Mouse (Mus musculus) myocyte (in vitro differentiated cells): ENCODE data around the gene Lama5.
"Not testable (repeated sequence)": the region's sequence is repeated elsewhere in the genome, so short reads cannot be mapped to it uniquely, and the experiment has no call there.

Source experiments
- E2F4 ChIP-seq: IDR thresholded peaks from one replicate; pipeline ENCODE4 v1.6.1; 2011; ENCODE audit warnings: mild to moderate bottlenecking, control low read depth, moderate library complexity; ENCODE audit not compliant: insufficient read depth
- MAX ChIP-seq: IDR thresholded peaks from one replicate; pipeline ENCODE4 v1.6.1; 2011; ENCODE audit warnings: low read depth, mild to moderate bottlenecking, control low read depth
- MYOD1 ChIP-seq, 3 experiments: IDR thresholded peaks; one replicate each; pipeline ENCODE4 v1.6.1; 2011; ENCODE audit warnings: control low read depth in 2 of 3, low read depth in 2 of 3, mild to moderate bottlenecking in 2 of 3, moderate library complexity in 1 of 3; ENCODE audit not compliant: insufficient read length in 2 of 3, control insufficient read depth in 1 of 3
- POLR2A ChIP-seq: IDR thresholded peaks from one replicate; pipeline ENCODE4 v1.6.1; 2011; ENCODE audit warnings: low read depth, mild to moderate bottlenecking, control low read depth, moderate library complexity; ENCODE audit not compliant: insufficient read length
- POLR2AphosphoS2 ChIP-seq: IDR thresholded peaks from one replicate; pipeline ENCODE4 v1.6.1; 2011; ENCODE audit warnings: low read depth, control low read depth; ENCODE audit not compliant: insufficient read length
- TCF3 ChIP-seq: IDR thresholded peaks from one replicate; pipeline ENCODE4 v1.6.1; 2011; ENCODE audit warnings: low read depth, control low read depth; ENCODE audit not compliant: insufficient read length
- USF1 ChIP-seq: IDR thresholded peaks from one replicate; pipeline ENCODE4 v1.6.1; 2011; ENCODE audit warnings: low read depth, mild to moderate bottlenecking, control low read depth, moderate library complexity

DNA sequence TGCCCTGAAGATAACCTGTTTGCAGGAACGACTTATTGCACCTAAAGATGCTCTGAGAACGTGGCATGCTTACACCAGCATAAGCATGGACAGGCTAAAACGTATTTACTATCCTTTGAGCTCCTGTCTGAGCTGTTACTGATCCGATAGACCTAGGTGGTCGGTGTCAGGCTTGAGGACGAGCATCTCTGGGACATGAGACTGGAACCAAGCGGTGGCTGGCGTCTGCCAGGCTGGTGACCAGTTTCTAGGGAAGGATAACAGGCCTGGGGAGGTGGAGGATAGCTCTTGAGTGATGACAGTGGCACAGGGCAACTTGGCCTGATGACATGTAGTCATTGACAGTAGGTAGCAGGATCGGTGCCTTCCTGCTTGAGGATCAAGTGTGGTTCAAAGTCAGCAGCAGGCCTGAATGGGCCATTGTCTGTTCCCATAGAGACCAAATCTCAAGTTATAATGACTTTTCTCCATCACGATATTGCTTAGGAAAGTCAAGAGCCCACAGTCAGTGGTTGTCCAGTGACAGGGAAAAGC is 33.4 kb upstream of the Lama5 start:
- TF ChIP-seq MAX; POLR2A; USF1; E2F4; MYOD1 (IDR thresholded peaks at IDR 0.05; ENCODE audit: control insufficient read depth in 1 of 3, insufficient read length in 2 of 3, low read depth in 2 of 3); TCF3: not testable (repeated sequence)
- TF ChIP-seq POLR2AphosphoS2: peak; percentile 59
